Mouse (Mus musculus): ENCODE measurements around the gene Elp1. TPM values are rescaled to one million over a fixed set of nuclear protein-coding genes. Genes with fewer than 3 reads are reported as not detected.
A peak's percentile ranks its signal among the peaks of the same experiment; 100 is the strongest.

The Elp1 gene
- total and polyA plus RNA-seq, 3 experiments: 4.0 to 52.5 (median 44.4) TPM

- no peak within 1 kb of the TSS for H3K4me3 ChIP-seq (ENCODE audit: low read depth, low read length)
- H3K27me3 ChIP-seq (ENCODE audit: insufficient read depth, low read length): peaks cover 2% of the 10 kb centered on the region; the same call in 1 of the 2 replicates
- ATAC-seq (ENCODE audit: extremely low read depth, insufficient number of reproducible peaks, low FRiP score, poor library complexity, severe bottlenecking) (no peak), DNase-seq (ENCODE audit: low spot score) (no peak)
- no peaks in the 10 kb centered on the region for H3K9me3 ChIP-seq (replicated peaks)
- TF ChIP-seq GATA1 (IDR thresholded peaks at IDR 0.05; ENCODE audit: borderline replicate concordance, low read length) (no peak), CTCF (IDR thresholded peaks at IDR 0.05; ENCODE audit: low read depth, low read length) (no peak), TAL1 (conservative IDR thresholded peaks at IDR 0.05; ENCODE audit: low read depth, low read length) (no peak), GATA2 (IDR thresholded peaks at IDR 0.05; ENCODE audit: borderline replicate concordance, low read depth, low read length) (no peak), POLR2AphosphoS5 (IDR thresholded peaks at IDR 0.05; ENCODE audit: insufficient replicate concordance, low read depth, low read length) (no peak)
- H3K4me1 ChIP-seq (ENCODE audit: insufficient read depth, low read depth, low read length): no peaks in the 10 kb centered on the region
- H3K36me3 ChIP-seq (replicated peaks): peaks cover 52% of the 10 kb centered on the region
Observed at GRCm38 (mm10) chr4:56743363-56744195, 58.6 kb downstream of the Elp1 start, which contains the start of gene Actl7a. Gene Actl7a (plus strand): TSS chr4:56743413.

- Histone ChIP-seq H3K27me3 (ENCODE audit: insufficient read depth, low read length) (peaks cover 2% of the 10 kb centered on the region; the same call in 1 of the 2 replicates), H3K9me3 (replicated peaks) (no peaks in the 10 kb centered on the region), H3K36me3 (replicated peaks) (peaks cover 45% of the 10 kb centered on the region), H3K4me1 (ENCODE audit: insufficient read depth, low read depth, low read length) (no peaks in the 10 kb centered on the region), H3K4me3 (ENCODE audit: low read depth, low read length) (no peak overlapping the region)
- ATAC-seq (ENCODE audit: extremely low read depth, insufficient number of reproducible peaks, low FRiP score, poor library complexity, severe bottlenecking): no peak
- no peak for TF ChIP-seq CTCF (IDR thresholded peaks at IDR 0.05; ENCODE audit: low read depth, low read length)
- TF ChIP-seq POLR2AphosphoS5 (IDR thresholded peaks at IDR 0.05; ENCODE audit: insufficient replicate concordance, low read depth, low read length): no peak
- no peak for TF ChIP-seq TAL1 (conservative IDR thresholded peaks at IDR 0.05; ENCODE audit: low read depth, low read length)
- DNase-seq (ENCODE audit: low spot score): no peak
Observed at GRCm38 (mm10) chr4:56742698-56743097, 59.4 kb downstream of the Elp1 start.

- ATAC-seq (ENCODE audit: extremely low read depth, insufficient number of reproducible peaks, low FRiP score, poor library complexity, severe bottlenecking) (no peak), DNase-seq (ENCODE audit: low spot score) (no peak)
- Histone ChIP-seq H3K36me3 (replicated peaks) (peaks cover 29% of the 10 kb centered on the region), H3K27me3 (ENCODE audit: insufficient read depth, low read length) (peaks cover 2% of the 10 kb centered on the region; the same call in 1 of the 2 replicates), H3K4me1 (ENCODE audit: insufficient read depth, low read depth, low read length) (no peaks in the 10 kb centered on the region), H3K9me3 (replicated peaks) (no peaks in the 10 kb centered on the region), H3K4me3 (ENCODE audit: low read depth, low read length) (no peak within 1 kb of the TSS)
- TF ChIP-seq CTCF (IDR thresholded peaks at IDR 0.05; ENCODE audit: low read depth, low read length): no peak
- TF ChIP-seq GATA2 (IDR thresholded peaks at IDR 0.05; ENCODE audit: borderline replicate concordance, low read depth, low read length): no peak
- no peak for TF ChIP-seq GATA1 (IDR thresholded peaks at IDR 0.05; ENCODE audit: borderline replicate concordance, low read length)
- TF ChIP-seq POLR2AphosphoS5 (IDR thresholded peaks at IDR 0.05; ENCODE audit: insufficient replicate concordance, low read depth, low read length): no peak
- no peak for TF ChIP-seq TAL1 (conservative IDR thresholded peaks at IDR 0.05; ENCODE audit: low read depth, low read length)
Observed at GRCm38 (mm10) chr4:56741041-56741493, 61.1 kb downstream of the Elp1 start, which contains the start of gene Actl7b. Gene Actl7b (minus strand): TSS chr4:56741443.

- ATAC-seq (ENCODE audit: extremely low read depth, insufficient number of reproducible peaks, low FRiP score, poor library complexity, severe bottlenecking): no peak
- no peaks in the 10 kb centered on the region for H3K4me1 ChIP-seq (ENCODE audit: insufficient read depth, low read depth, low read length)
- no peak overlapping the region for H3K4me3 ChIP-seq (ENCODE audit: low read depth, low read length)
- no peak for TF ChIP-seq GATA1 (IDR thresholded peaks at IDR 0.05; ENCODE audit: borderline replicate concordance, low read length)
- no peak for TF ChIP-seq GATA2 (IDR thresholded peaks at IDR 0.05; ENCODE audit: borderline replicate concordance, low read depth, low read length)
- H3K27me3 ChIP-seq (ENCODE audit: insufficient read depth, low read length): peaks cover 2% of the 10 kb centered on the region; the same call in 1 of the 2 replicates
- no peaks in the 10 kb centered on the region for H3K9me3 ChIP-seq (replicated peaks)
- DNase-seq (ENCODE audit: low spot score): no peak
- H3K36me3 ChIP-seq (replicated peaks): peaks cover 24% of the 10 kb centered on the region
Observed at GRCm38 (mm10) chr4:56740611-56741010, 61.5 kb downstream of the Elp1 start.

GRCm38 (mm10) chr4:56740020-56740485, 62.1 kb downstream of the Elp1 start, which contains the start of gene Gm26657:
Gene Gm26657 (plus strand): TSS chr4:56740070.
- Histone ChIP-seq H3K9me3 (replicated peaks) (no peaks in the 10 kb centered on the region), H3K4me3 (ENCODE audit: low read depth, low read length) (no peak within 1 kb of the TSS), H3K27me3 (ENCODE audit: insufficient read depth, low read length) (peaks cover 2% of the 10 kb centered on the region; the same call in 1 of the 2 replicates), H3K36me3 (replicated peaks) (peaks cover 19% of the 10 kb centered on the region), H3K4me1 (ENCODE audit: insufficient read depth, low read depth, low read length) (no peaks in the 10 kb centered on the region)
- DNase-seq (ENCODE audit: low spot score) (no peak), ATAC-seq (ENCODE audit: extremely low read depth, insufficient number of reproducible peaks, low FRiP score, poor library complexity, severe bottlenecking) (no peak)
- no peak for TF ChIP-seq CTCF (IDR thresholded peaks at IDR 0.05; ENCODE audit: low read depth, low read length)
- no peak for TF ChIP-seq GATA2 (IDR thresholded peaks at IDR 0.05; ENCODE audit: borderline replicate concordance, low read depth, low read length)
- TF ChIP-seq GATA1 (IDR thresholded peaks at IDR 0.05; ENCODE audit: borderline replicate concordance, low read length): no peak
- no peak for TF ChIP-seq TAL1 (conservative IDR thresholded peaks at IDR 0.05; ENCODE audit: low read depth, low read length)
- no peak for TF ChIP-seq POLR2AphosphoS5 (IDR thresholded peaks at IDR 0.05; ENCODE audit: insufficient replicate concordance, low read depth, low read length)

GRCm38 (mm10) chr4:56725839-56726238, 76.3 kb downstream of the Elp1 start:
- H3K4me1 ChIP-seq (ENCODE audit: insufficient read depth, low read depth, low read length): no peaks in the 10 kb centered on the region
- no peak for ATAC-seq (ENCODE audit: extremely low read depth, insufficient number of reproducible peaks, low FRiP score, poor library complexity, severe bottlenecking)
- no peaks in the 10 kb centered on the region for H3K27me3 ChIP-seq (ENCODE audit: insufficient read depth, low read length)
- no peaks in the 10 kb centered on the region for H3K36me3 ChIP-seq (replicated peaks)
- no peak for DNase-seq (ENCODE audit: low spot score)
- TF ChIP-seq GATA2 (IDR thresholded peaks at IDR 0.05; ENCODE audit: borderline replicate concordance, low read depth, low read length): no peak
- TF ChIP-seq CTCF (IDR thresholded peaks at IDR 0.05; ENCODE audit: low read depth, low read length): 0 out of 2 replicates have a peak, but pooled peaks have one; percentile 18
- TF ChIP-seq POLR2AphosphoS5 (IDR thresholded peaks at IDR 0.05; ENCODE audit: insufficient replicate concordance, low read depth, low read length): no peak
- TF ChIP-seq GATA1 (IDR thresholded peaks at IDR 0.05; ENCODE audit: borderline replicate concordance, low read length): no peak
- TF ChIP-seq TAL1 (conservative IDR thresholded peaks at IDR 0.05; ENCODE audit: low read depth, low read length): no peak
- H3K9me3 ChIP-seq (replicated peaks): no peaks in the 10 kb centered on the region
- no peak overlapping the region for H3K4me3 ChIP-seq (ENCODE audit: low read depth, low read length)
